Mouse (Mus musculus) myocyte (in vitro differentiated cells): ENCODE results near the gene Zfp977.

Source experiments
- E2F4 ChIP-seq: IDR thresholded peaks from one replicate; pipeline ENCODE4 v1.6.1; 2011; ENCODE audit warnings: mild to moderate bottlenecking, control low read depth, moderate library complexity; ENCODE audit not compliant: insufficient read depth
- MAX ChIP-seq: IDR thresholded peaks from one replicate; pipeline ENCODE4 v1.6.1; 2011; ENCODE audit warnings: low read depth, mild to moderate bottlenecking, control low read depth
- POLR2A ChIP-seq: IDR thresholded peaks from one replicate; pipeline ENCODE4 v1.6.1; 2011; ENCODE audit warnings: low read depth, mild to moderate bottlenecking, control low read depth, moderate library complexity; ENCODE audit not compliant: insufficient read length
- POLR2AphosphoS2 ChIP-seq: IDR thresholded peaks from one replicate; pipeline ENCODE4 v1.6.1; 2011; ENCODE audit warnings: low read depth, control low read depth; ENCODE audit not compliant: insufficient read length
- SRF ChIP-seq: IDR thresholded peaks from one replicate; pipeline ENCODE4 v1.6.1; 2011; ENCODE audit warnings: low read depth; ENCODE audit not compliant: control insufficient read depth, insufficient read length
- TCF12 ChIP-seq: IDR thresholded peaks from one replicate; pipeline ENCODE4 v1.6.1; 2011; ENCODE audit warnings: mild to moderate bottlenecking, control low read depth; ENCODE audit not compliant: poor library complexity, insufficient read depth, severe bottlenecking
- USF1 ChIP-seq: IDR thresholded peaks from one replicate; pipeline ENCODE4 v1.6.1; 2011; ENCODE audit warnings: low read depth, mild to moderate bottlenecking, control low read depth, moderate library complexity

- TF ChIP-seq POLR2A (no peak), USF1 (no peak), E2F4 (no peak), POLR2AphosphoS2 (no peak), MAX (no peak), SRF (no peak), TCF12 (no peak)
Observed at GRCm38 (mm10) chr7:42578488-42578887, 13.9 kb downstream of the Zfp977 start, which contains the start of gene Gm21028.
